Mouse (Mus musculus): ENCODE data around the gene Aldh16a1. TPM values are rescaled to one million over a fixed set of nuclear protein-coding genes. Genes with fewer than 3 reads are reported as not detected.
"Not testable (repeated sequence)": the region's sequence is repeated elsewhere in the genome, so short reads cannot be mapped to it uniquely, and the experiment has no call there.

The Aldh16a1 gene
- polyA plus RNA-seq, 1 experiment from 2014 or later, result 28.7 TPM

DNA sequence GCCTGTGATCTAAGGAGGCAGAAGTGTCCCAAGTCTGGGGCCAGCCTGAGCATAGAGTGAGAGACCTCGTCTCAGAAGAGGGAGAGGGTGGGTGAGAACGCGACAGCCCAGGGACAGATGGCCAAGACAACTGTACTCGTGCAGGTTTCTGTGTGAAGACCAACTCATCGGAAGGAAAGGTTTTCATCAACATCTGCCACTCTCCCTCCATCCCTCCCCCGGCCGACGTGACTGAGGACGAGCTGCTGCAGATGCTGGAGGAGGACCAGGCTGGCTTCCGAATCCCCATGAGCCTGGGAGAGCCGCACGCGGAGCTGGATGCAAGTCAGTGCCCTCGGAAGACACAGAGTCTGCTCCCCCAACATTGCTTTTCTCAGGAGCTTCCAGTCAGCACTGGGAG is 3.1 kb upstream of the Aldh16a1 start:
- Histone ChIP-seq H3K36me3 (ENCODE audit: control insufficient read depth, insufficient read depth, low read length) (peaks cover 8% of the 10 kb centered on the region; the same call in 1 of the 2 replicates), H3K9ac (ENCODE audit: low read depth, low read length) (no peak overlapping the region), H3K27ac (ENCODE audit: low read depth, low read length) (no peak overlapping the region), H3K4me2 (no peak overlapping the region), H3K9me3 (replicated peaks; ENCODE audit: control insufficient read depth, low read length) (no peaks in the 10 kb centered on the region; the same call in 1 of the 2 replicates), H3K4me3 (ENCODE audit: low read depth, low read length) (no peak overlapping the region), H3K27me3 (ENCODE audit: control insufficient read depth, insufficient read depth, low read length) (peaks cover under 1% of the 10 kb centered on the region), H3K4me1 (ENCODE audit: control insufficient read depth, insufficient read depth, low read length) (no peaks in the 10 kb centered on the region; the same call in 1 of the 2 replicates)
- 86% methylated on average over 14 of the region's 14 CpGs for WGBS (ENCODE audit: insufficient replicate concordance)
- ATAC-seq (replicated peaks; ENCODE audit: insufficient number of reproducible peaks, low FRiP score, low TSS enrichment), result no peak

- Histone ChIP-seq H3K27ac (ENCODE audit: low read depth, low read length) (no peak overlapping the region), H3K4me3 (ENCODE audit: low read depth, low read length) (no peak overlapping the region), H3K9ac (ENCODE audit: low read depth, low read length) (no peak overlapping the region), H3K4me1 (ENCODE audit: control insufficient read depth, insufficient read depth, low read length) (no peaks in the 10 kb centered on the region; the same call in 1 of the 2 replicates), H3K27me3 (ENCODE audit: control insufficient read depth, insufficient read depth, low read length) (no peaks in the 10 kb centered on the region), H3K4me2 (no peak overlapping the region), H3K9me3 (replicated peaks; ENCODE audit: control insufficient read depth, low read length) (no peaks in the 10 kb centered on the region; the same call in 1 of the 2 replicates), H3K36me3 (ENCODE audit: control insufficient read depth, insufficient read depth, low read length) (peaks cover 8% of the 10 kb centered on the region; the same call in 1 of the 2 replicates)
- no peak for ATAC-seq (replicated peaks; ENCODE audit: insufficient number of reproducible peaks, low FRiP score, low TSS enrichment)
- 89% methylated on average over 15 of the region's 15 CpGs for WGBS (ENCODE audit: insufficient replicate concordance)
Observed at GRCm38 (mm10) chr7:45156206-45156605, 1.8 kb upstream of the Aldh16a1 start.

- ATAC-seq (replicated peaks; ENCODE audit: insufficient number of reproducible peaks, low FRiP score, low TSS enrichment), result no peak
- WGBS (ENCODE audit: insufficient replicate concordance), result 84% methylated on average over 9 of the region's 9 CpGs
- Histone ChIP-seq H3K4me2 (no peak overlapping the region), H3K4me3 (ENCODE audit: low read depth, low read length) (no peak overlapping the region), H3K36me3 (ENCODE audit: control insufficient read depth, insufficient read depth, low read length) (peaks cover 8% of the 10 kb centered on the region; the same call in 1 of the 2 replicates), H3K27ac (ENCODE audit: low read depth, low read length) (no peak overlapping the region), H3K4me1 (ENCODE audit: control insufficient read depth, insufficient read depth, low read length) (peaks cover 2% of the 10 kb centered on the region), H3K9me3 (replicated peaks; ENCODE audit: control insufficient read depth, low read length) (no peaks in the 10 kb centered on the region), H3K27me3 (ENCODE audit: control insufficient read depth, insufficient read depth, low read length) (no peaks in the 10 kb centered on the region), H3K9ac (ENCODE audit: low read depth, low read length) (no peak overlapping the region)
Observed at GRCm38 (mm10) chr7:45155590-45155989, 1.2 kb upstream of the Aldh16a1 start.

- 0 out of 2 replicates have a peak overlapping the region, but pooled peaks have one; percentile 15 for H3K27ac ChIP-seq (ENCODE audit: low read depth, low read length)
- H3K27me3 ChIP-seq (ENCODE audit: control insufficient read depth, insufficient read depth, low read length), result no peaks in the 10 kb centered on the region
- no peaks in the 10 kb centered on the region for H3K9me3 ChIP-seq (replicated peaks; ENCODE audit: control insufficient read depth, low read length)
- H3K4me1 ChIP-seq (ENCODE audit: control insufficient read depth, insufficient read depth, low read length), result peaks cover 3% of the 10 kb centered on the region
- peak overlapping the region; percentile 91 for H3K4me2 ChIP-seq
- 0 out of 2 replicates have a peak, but pooled peaks have one; percentile 0 for ATAC-seq (replicated peaks; ENCODE audit: insufficient number of reproducible peaks, low FRiP score, low TSS enrichment)
- peak overlapping the region; percentile 34; the same call in 1 of the 2 replicates for H3K9ac ChIP-seq (ENCODE audit: low read depth, low read length)
- WGBS (ENCODE audit: insufficient replicate concordance), result 69% methylated on average over 12 of the region's 12 CpGs
- peak overlapping the region; percentile 74 for H3K4me3 ChIP-seq (ENCODE audit: low read depth, low read length)
- peaks cover 6% of the 10 kb centered on the region; the same call in 1 of the 2 replicates for H3K36me3 ChIP-seq (ENCODE audit: control insufficient read depth, insufficient read depth, low read length)
Observed at GRCm38 (mm10) chr7:45154993-45155514, 670 bp upstream of the Aldh16a1 start.

DNA sequence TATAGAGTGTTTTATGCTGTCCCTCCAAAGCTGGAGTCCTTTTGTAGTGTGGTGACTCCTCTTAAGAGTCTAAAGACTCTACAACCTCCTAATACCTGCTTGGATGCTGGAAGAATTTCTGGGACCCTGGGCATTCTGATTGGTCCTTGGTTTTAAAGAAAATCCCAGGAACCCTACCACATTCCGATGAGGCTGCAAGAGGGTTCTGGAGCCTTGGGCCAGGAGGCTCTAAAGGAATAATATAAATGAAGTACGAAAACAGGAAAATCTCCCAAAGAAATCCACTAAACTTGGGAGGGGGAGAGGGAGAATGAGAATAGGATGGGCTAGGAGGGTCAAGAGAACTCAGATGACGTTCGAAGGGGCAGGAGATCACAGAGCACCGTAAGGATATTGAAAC is 798 bp downstream of the Aldh16a1 start:
- no peak for ATAC-seq (replicated peaks; ENCODE audit: insufficient number of reproducible peaks, low FRiP score, low TSS enrichment)
- H3K4me1 ChIP-seq (ENCODE audit: control insufficient read depth, insufficient read depth, low read length), result peaks cover 3% of the 10 kb centered on the region
- H3K9ac ChIP-seq (ENCODE audit: low read depth, low read length), result peak overlapping the region; percentile 95
- H3K4me3 ChIP-seq (ENCODE audit: low read depth, low read length), result peak overlapping the region; percentile 74
- H3K27me3 ChIP-seq (ENCODE audit: control insufficient read depth, insufficient read depth, low read length), result no peaks in the 10 kb centered on the region
- WGBS (ENCODE audit: insufficient replicate concordance), result 6% methylated on average over 5 of the region's 5 CpGs
- no peaks in the 10 kb centered on the region for H3K9me3 ChIP-seq (replicated peaks; ENCODE audit: control insufficient read depth, low read length)
- H3K27ac ChIP-seq (ENCODE audit: low read depth, low read length), result peak overlapping the region; percentile 93
- peak overlapping the region; percentile 91 for H3K4me2 ChIP-seq
- 0 out of 2 replicates have a peak, but pooled peaks cover 2% of the 10 kb centered on the region for H3K36me3 ChIP-seq (ENCODE audit: control insufficient read depth, insufficient read depth, low read length)

- H3K27ac ChIP-seq (ENCODE audit: low read depth, low read length); H3K4me3 ChIP-seq (ENCODE audit: low read depth, low read length); H3K9me3 ChIP-seq (replicated peaks; ENCODE audit: control insufficient read depth, low read length); H3K9ac ChIP-seq (ENCODE audit: low read depth, low read length); H3K36me3 ChIP-seq (ENCODE audit: control insufficient read depth, insufficient read depth, low read length); H3K4me1 ChIP-seq (ENCODE audit: control insufficient read depth, insufficient read depth, low read length); H3K27me3 ChIP-seq (ENCODE audit: control insufficient read depth, insufficient read depth, low read length); ATAC-seq (replicated peaks; ENCODE audit: insufficient number of reproducible peaks, low FRiP score, low TSS enrichment): not testable (repeated sequence)
- H3K4me2 ChIP-seq, result peak overlapping the region; percentile 91
- WGBS (ENCODE audit: insufficient replicate concordance), result 85% methylated on average over 2 of the region's 2 CpGs
Observed at GRCm38 (mm10) chr7:45153052-45153451, 1.3 kb downstream of the Aldh16a1 start.

GRCm38 (mm10) chr7:45151303-45151702 is 3.1 kb downstream of the Aldh16a1 start:
- Histone ChIP-seq H3K27me3 (ENCODE audit: control insufficient read depth, insufficient read depth, low read length) (no peaks in the 10 kb centered on the region), H3K4me2 (no peak overlapping the region), H3K9ac (ENCODE audit: low read depth, low read length) (no peak overlapping the region), H3K36me3 (ENCODE audit: control insufficient read depth, insufficient read depth, low read length) (no peaks in the 10 kb centered on the region), H3K27ac (ENCODE audit: low read depth, low read length) (no peak overlapping the region), H3K4me3 (ENCODE audit: low read depth, low read length) (no peak overlapping the region), H3K9me3 (replicated peaks; ENCODE audit: control insufficient read depth, low read length) (no peaks in the 10 kb centered on the region), H3K4me1 (ENCODE audit: control insufficient read depth, insufficient read depth, low read length) (peaks cover 3% of the 10 kb centered on the region)
- no peak for ATAC-seq (replicated peaks; ENCODE audit: insufficient number of reproducible peaks, low FRiP score, low TSS enrichment)
- 53% methylated on average over 11 of the region's 11 CpGs for WGBS (ENCODE audit: insufficient replicate concordance)

- no peak overlapping the region for H3K27ac ChIP-seq (ENCODE audit: low read depth, low read length)
- no peak overlapping the region for H3K4me3 ChIP-seq (ENCODE audit: low read depth, low read length)
- H3K36me3 ChIP-seq (ENCODE audit: control insufficient read depth, insufficient read depth, low read length), result peaks cover 2% of the 10 kb centered on the region
- no peaks in the 10 kb centered on the region for H3K9me3 ChIP-seq (replicated peaks; ENCODE audit: control insufficient read depth, low read length)
- 60% methylated on average over 4 of the region's 4 CpGs for WGBS (ENCODE audit: insufficient replicate concordance)
- ATAC-seq (replicated peaks; ENCODE audit: insufficient number of reproducible peaks, low FRiP score, low TSS enrichment), result no peak
- H3K4me2 ChIP-seq, result no peak overlapping the region
- peaks cover 3% of the 10 kb centered on the region for H3K4me1 ChIP-seq (ENCODE audit: control insufficient read depth, insufficient read depth, low read length)
- no peaks in the 10 kb centered on the region for H3K27me3 ChIP-seq (ENCODE audit: control insufficient read depth, insufficient read depth, low read length)
- no peak overlapping the region for H3K9ac ChIP-seq (ENCODE audit: low read depth, low read length)
Observed at GRCm38 (mm10) chr7:45150321-45150720, 4.1 kb downstream of the Aldh16a1 start.

GRCm38 (mm10) chr7:45149545-45149944 is 4.8 kb downstream of the Aldh16a1 start:
- Histone ChIP-seq H3K9me3 (replicated peaks; ENCODE audit: control insufficient read depth, low read length) (no peaks in the 10 kb centered on the region), H3K27ac (ENCODE audit: low read depth, low read length) (no peak overlapping the region), H3K4me3 (ENCODE audit: low read depth, low read length) (no peak overlapping the region), H3K4me1 (ENCODE audit: control insufficient read depth, insufficient read depth, low read length) (peaks cover 3% of the 10 kb centered on the region; the same call in 1 of the 2 replicates), H3K9ac (ENCODE audit: low read depth, low read length) (no peak overlapping the region), H3K4me2 (no peak overlapping the region), H3K36me3 (ENCODE audit: control insufficient read depth, insufficient read depth, low read length) (peaks cover 3% of the 10 kb centered on the region), H3K27me3 (ENCODE audit: control insufficient read depth, insufficient read depth, low read length) (no peaks in the 10 kb centered on the region)
- 66% methylated on average over 6 of the region's 6 CpGs for WGBS (ENCODE audit: insufficient replicate concordance)
- ATAC-seq (replicated peaks; ENCODE audit: insufficient number of reproducible peaks, low FRiP score, low TSS enrichment), result no peak

Measured in heart, embryonic 11.5 days (tissue).